8 mouse cellular contexts compared by ENCODE assay signal in genomic region chr8:120465710-120466109, GRCm38 (mm10).
DNase-seq lines count a peak whose midpoint lies in the region; ATAC-seq and TF ChIP-seq lines count a peak whose summit lies in the region.

No protein-coding gene starts in this region.

- intact Hi-C loops in heart, postnatal 10 days (cut with DNase I): no loop called here

- no peak for TF ChIP-seq EP300 in lung, postnatal 0 days (IDR thresholded peaks at IDR 0.05)

- no peak for ATAC-seq in limb, embryonic 11.5 days (ENCODE audit: insufficient number of reproducible peaks, low FRiP score, low TSS enrichment, low read depth)
- 0 out of 2 replicates have a peak, but pooled peaks have one; percentile 29 for ATAC-seq in forebrain, embryonic 11.5 days (replicated peaks; ENCODE audit: low FRiP score)
- ATAC-seq in lung, postnatal 0 days: peak; percentile 58

- H3K9ac ChIP-seq in limb, embryonic 11.5 days (ENCODE audit: low read length): peak overlapping the region; percentile 9; the same call in 1 of the 2 replicates
- no peak overlapping the region for H3K9ac ChIP-seq in forebrain, embryonic 11.5 days (ENCODE audit: low read length)
- H3K9ac ChIP-seq in lung, postnatal 0 days (replicated peaks; ENCODE audit: low read depth): no peak overlapping the region

- no peak overlapping the region for H3K27ac ChIP-seq in limb, embryonic 11.5 days (replicated peaks; ENCODE audit: low read depth, low read length)
- H3K27ac ChIP-seq in limb, embryonic 10.5 days: no peak overlapping the region
- H3K27ac ChIP-seq in forebrain, embryonic 11.5 days (ENCODE audit: low read depth, low read length): no peak overlapping the region
- no peak overlapping the region for H3K27ac ChIP-seq in lung, postnatal 0 days (ENCODE audit: low read length)

- no peaks in the 10 kb centered on the region for H3K9me3 ChIP-seq in limb, embryonic 11.5 days (ENCODE audit: control insufficient read depth, low read length)
- H3K9me3 ChIP-seq in limb, embryonic 10.5 days (replicated peaks): no peaks in the 10 kb centered on the region
- no peaks in the 10 kb centered on the region for H3K9me3 ChIP-seq in forebrain, embryonic 11.5 days (ENCODE audit: control insufficient read depth, low read length)
- no peaks in the 10 kb centered on the region for H3K9me3 ChIP-seq in lung, postnatal 0 days (ENCODE audit: low read length)

- H3K4me2 ChIP-seq in limb, embryonic 11.5 days (ENCODE audit: low read depth, severe bottlenecking): no peak overlapping the region
- no peak overlapping the region for H3K4me2 ChIP-seq in forebrain, embryonic 11.5 days (ENCODE audit: low read depth, low read length, severe bottlenecking)
- H3K4me2 ChIP-seq in lung, postnatal 0 days (replicated peaks; ENCODE audit: low read depth, low read length): no peak overlapping the region

- H3K4me1 ChIP-seq in limb, embryonic 11.5 days (ENCODE audit: control insufficient read depth, insufficient read depth, low read length): peaks cover 13% of the 10 kb centered on the region
- peaks cover 47% of the 10 kb centered on the region for H3K4me1 ChIP-seq in limb, embryonic 10.5 days
- H3K4me1 ChIP-seq in forebrain, embryonic 11.5 days (replicated peaks; ENCODE audit: control insufficient read depth, insufficient read depth, low read length): peaks cover 18% of the 10 kb centered on the region
- peaks cover 15% of the 10 kb centered on the region; the same call in 1 of the 2 replicates for H3K4me1 ChIP-seq in lung, postnatal 0 days (ENCODE audit: insufficient read depth, low read depth, low read length)

- peak; percentile 14; the same call in 1 of the 2 replicates for TF ChIP-seq CTCF in lung, postnatal 0 days (IDR thresholded peaks at IDR 0.05)

- H3K36me3 ChIP-seq in limb, embryonic 11.5 days (ENCODE audit: control insufficient read depth, insufficient read depth, low read length): no peaks in the 10 kb centered on the region
- no peaks in the 10 kb centered on the region for H3K36me3 ChIP-seq in limb, embryonic 10.5 days
- no peaks in the 10 kb centered on the region for H3K36me3 ChIP-seq in forebrain, embryonic 11.5 days (ENCODE audit: control insufficient read depth, insufficient read depth, low read length)
- H3K36me3 ChIP-seq in lung, postnatal 0 days (ENCODE audit: insufficient read depth, low read length): no peaks in the 10 kb centered on the region

- no peak overlapping the region for H3K4me3 ChIP-seq in limb, embryonic 11.5 days (ENCODE audit: low read depth, low read length)
- no peak overlapping the region for H3K4me3 ChIP-seq in limb, embryonic 10.5 days
- no peak overlapping the region for H3K4me3 ChIP-seq in forebrain, embryonic 11.5 days (ENCODE audit: low read depth, low read length)
- no peak overlapping the region for H3K4me3 ChIP-seq in lung, postnatal 0 days (ENCODE audit: low read depth, low read length)

- DNase-seq in limb, embryonic 11.5 days (ENCODE audit: low spot score): no peak
- DNase-seq in limb, embryonic 10.5 days (ENCODE audit: low spot score): no peak
- DNase-seq in forebrain, embryonic 11.5 days (ENCODE audit: low spot score): no peak
- peak; percentile 53 to 55 for DNase-seq in heart, postnatal 10 days
- DNase-seq in lung, postnatal 0 days (ENCODE audit: low spot score): peak; percentile 82
- DNase-seq in urinary bladder, adult 2 months (ENCODE audit: low spot score): no peak
- DNase-seq in B cell, adult 2 months: no peak
- DNase-seq in spleen, adult 12 weeks (ENCODE audit: low spot score): no peak

- 14% methylated on average over 8 of the region's 8 CpGs for WGBS in limb, embryonic 11.5 days
- 21% methylated on average over 8 of the region's 8 CpGs for WGBS in limb, embryonic 10.5 days
- 14% methylated on average over 8 of the region's 8 CpGs for WGBS in forebrain, embryonic 11.5 days
- 8% methylated on average over 8 of the region's 8 CpGs for WGBS in lung, postnatal 0 days

- no peaks in the 10 kb centered on the region for H3K27me3 ChIP-seq in limb, embryonic 11.5 days (ENCODE audit: control insufficient read depth, insufficient read depth, low read length)
- H3K27me3 ChIP-seq in limb, embryonic 10.5 days (ENCODE audit: low read depth, poor library complexity, severe bottlenecking): peaks cover 71% of the 10 kb centered on the region
- H3K27me3 ChIP-seq in forebrain, embryonic 11.5 days (ENCODE audit: control insufficient read depth, insufficient read depth, low read length): no peaks in the 10 kb centered on the region
- H3K27me3 ChIP-seq in lung, postnatal 0 days (replicated peaks; ENCODE audit: insufficient read depth, low read length): no peaks in the 10 kb centered on the region

Comparison
In these comparisons a context has a peak if more than half of its experiments do, and no peak if none do; other contexts are left out.
1. DNase-seq: peak in heart, postnatal 10 days (2 of 2) and lung, postnatal 0 days (single experiment); none in limb, embryonic 11.5 days (single experiment), limb, embryonic 10.5 days (single experiment), forebrain, embryonic 11.5 days (single experiment), urinary bladder, adult 2 months (single experiment), B cell, adult 2 months (0 of 2) and spleen, adult 12 weeks (single experiment).